Mouse (Mus musculus) gastrocnemius, postnatal 14 days (tissue): ENCODE results near the gene Acr. TPM values are rescaled to one million over a fixed set of nuclear protein-coding genes. Genes with fewer than 3 reads are reported as not detected.
A peak's percentile ranks its signal among the peaks of the same experiment; 100 is the strongest.

Experiments
- DNase-seq: peaks from one replicate; pipeline ENCODE4 v3.0.0; 2021; ENCODE audit warnings: mixed read lengths
- intact Hi-C: fragments of 180-260 bp; cut with DNase I; formaldehyde crosslinking; loops from one replicate; pipeline ENCODE4 v1.15.1; 2025; ENCODE audit warnings: low total_unique reads
- total RNA-seq, 2 experiments: library from RNA; stranded (reverse); gene quantifications; 2 replicates each; pipeline ENCODE4 v1.2.3; 2021

The Acr gene
- total RNA-seq, 2 experiments from 2014 or later = 0.14 to 0.16 TPM

GRCm38 (mm10) chr15:89605822-89606570 lies 37.9 kb downstream of the Acr start:
- intact Hi-C loops = no loop called here

DNA sequence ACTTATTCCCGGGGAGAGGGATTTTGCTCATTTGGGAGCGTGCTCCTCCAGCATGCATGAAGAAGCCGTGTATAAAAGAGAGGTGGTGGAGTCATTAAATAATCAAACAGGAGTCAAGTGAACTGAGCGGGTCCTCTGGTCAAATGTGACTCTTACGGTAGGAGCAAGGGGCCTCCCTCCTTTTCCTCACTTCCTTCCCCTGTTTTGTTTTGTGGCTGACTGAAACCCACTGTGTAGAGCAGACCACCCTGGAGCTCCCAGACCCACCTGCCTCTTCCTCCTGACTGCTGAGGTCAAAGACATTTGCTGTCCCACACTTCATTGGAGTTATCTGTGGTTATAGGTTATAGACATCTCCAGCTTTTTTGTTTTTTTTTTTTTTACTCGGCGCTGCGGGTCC lies 39.4 kb downstream of the Acr start:
- no peak for DNase-seq
- intact Hi-C loops = no loop called here

More at GRCm38 (mm10) chr15:89605822-89606570, 37.9 kb downstream of the Acr start:
- DNase-seq = no peak

- intact Hi-C loops = no loop called here
- DNase-seq = no peak
Observed at GRCm38 (mm10) chr15:89607888-89608287, 39.8 kb downstream of the Acr start.

DNA sequence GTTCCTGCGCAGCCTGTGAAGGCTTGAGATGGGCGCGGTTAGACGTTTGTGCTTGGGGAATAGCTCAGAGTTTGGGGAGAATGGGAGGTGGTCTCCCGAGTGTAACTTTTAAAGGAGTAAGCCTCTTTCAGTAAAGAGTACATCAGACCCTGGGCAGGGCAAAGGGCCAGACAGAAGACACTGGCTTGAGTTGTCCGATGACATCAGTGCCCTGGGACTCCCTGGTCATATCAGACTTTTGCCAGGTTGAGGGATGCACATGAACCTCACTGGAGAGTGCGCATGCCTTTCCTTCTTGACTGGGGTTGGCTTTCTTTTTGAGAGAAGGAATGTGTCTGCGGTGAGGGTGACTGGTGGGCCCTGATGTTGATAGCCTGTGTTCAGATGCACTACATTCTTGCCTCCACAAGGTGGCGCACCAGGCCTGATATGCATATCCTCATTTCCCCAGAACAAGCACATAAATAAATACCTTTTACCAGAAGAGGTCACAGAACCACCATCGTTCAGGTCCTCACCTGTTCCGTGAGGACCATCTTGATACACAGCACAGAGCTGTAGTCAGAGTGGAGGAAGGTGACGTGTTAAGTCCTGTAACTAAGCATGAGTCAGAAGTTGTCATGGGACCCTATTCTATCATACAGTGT lies 54.3 kb downstream of the Acr start:
- intact Hi-C loops = no loop called here
- DNase-seq = no peak

DNA sequence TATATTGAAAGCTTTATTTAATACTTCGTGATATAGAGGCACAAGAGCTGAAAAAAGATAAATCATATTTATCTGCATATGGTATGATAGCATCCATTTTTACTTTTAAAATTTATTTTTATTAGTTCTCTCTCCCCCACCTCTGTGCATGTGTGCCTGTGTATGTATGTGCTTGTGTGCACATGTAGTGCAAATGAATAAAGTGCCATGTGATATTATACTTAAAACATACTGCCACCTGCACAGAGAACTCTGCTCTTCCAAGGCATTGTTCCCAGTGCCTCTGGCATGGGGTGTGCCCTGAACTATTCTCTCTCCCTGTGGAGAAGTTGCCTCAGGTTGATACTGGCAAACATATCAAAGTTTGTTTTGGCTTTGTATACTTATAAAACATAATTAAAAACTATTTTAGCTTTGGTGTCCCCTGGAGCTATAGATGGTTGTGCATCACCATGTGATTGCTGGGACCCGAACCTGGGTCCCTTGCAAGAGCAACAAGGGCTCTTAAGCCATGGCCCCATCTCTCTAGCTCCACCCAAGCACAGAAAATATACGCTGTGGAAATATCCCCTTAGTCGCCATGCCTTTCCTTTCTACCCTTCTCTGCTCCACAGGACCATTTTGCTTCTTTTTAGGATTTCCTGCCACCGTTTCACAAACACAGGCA lies 55.0 kb downstream of the Acr start:
- intact Hi-C loops = no loop called here
- DNase-seq = no peak

DNA sequence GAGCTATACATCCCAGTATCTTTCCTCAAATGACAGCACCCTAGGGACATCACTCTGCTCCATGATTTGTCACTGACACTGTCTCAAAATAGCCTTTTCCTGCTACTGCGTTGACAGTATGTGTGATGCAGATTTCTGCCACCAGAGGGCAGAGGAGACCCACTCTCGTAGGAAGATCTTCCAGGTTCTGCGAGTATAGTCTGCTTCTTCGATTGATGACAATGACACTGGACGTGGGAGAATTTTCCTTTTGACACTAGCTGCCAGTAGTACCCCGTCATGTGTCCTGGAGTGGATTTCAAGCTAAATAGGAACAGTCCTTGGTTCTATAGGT lies 55.5 kb downstream of the Acr start:
- DNase-seq = peak; percentile 49
- intact Hi-C loops = no loop called here

Other genes starting within 250 kb of the Acr start
- gene Adm2, start 245.6 kb upstream of the Acr start, total RNA-seq = not detected
- gene Miox, start 233.9 kb upstream of the Acr start, total RNA-seq = not detected
- 10 to 100 TPM; 16.9 to 18.3 TPM for gene Lmf2, start 212.7 kb upstream of the Acr start, total RNA-seq
- 10 to 100 TPM; 39.0 to 40.8 TPM for gene Ncaph2, start 212.6 kb upstream of the Acr start, total RNA-seq
- 10 to 100 TPM; 15.2 to 15.3 TPM for gene Sco2, start 194.5 kb upstream of the Acr start, total RNA-seq
- gene Tymp, start 191.3 kb upstream of the Acr start, total RNA-seq = under 1 TPM; 0.25 to 0.64 TPM
- 1 to 10 TPM in 1 of 2 experiments, under 1 TPM in 1; 0.44 to 1.0 TPM for gene Odf3b, start 189.0 kb upstream of the Acr start, total RNA-seq
- gene Klhdc7b, start 183.4 kb upstream of the Acr start, total RNA-seq = not detected
- gene Syce3, start 157.8 kb upstream of the Acr start, total RNA-seq = not detected
- gene Cpt1b, start 142.5 kb upstream of the Acr start, total RNA-seq = 100 to 1,000 TPM; 230 to 289 TPM
- gene C730034F03Rik, start 138.7 kb upstream of the Acr start, total RNA-seq = under 1 TPM; 0.16 to 0.89 TPM
- gene Gm44502, start 138.6 kb upstream of the Acr start, total RNA-seq = under 1 TPM in 1 of 2 experiments, not detected in 1; 0.71 TPM
- gene Chkb, start 138.4 kb upstream of the Acr start, total RNA-seq = 10 to 100 TPM; 19.6 to 28.5 TPM
- gene Mapk8ip2, start 114.4 kb upstream of the Acr start, total RNA-seq = under 1 TPM; 0.16 to 0.25 TPM
- gene Arsa, start 90.9 kb upstream of the Acr start, total RNA-seq = 1 to 10 TPM; 7.2 to 7.4 TPM
- gene Shank3, start 68.7 kb upstream of the Acr start, total RNA-seq = 10 to 100 TPM; 15.2 to 25.8 TPM
- gene Rabl2, start 23.6 kb downstream of the Acr start, total RNA-seq = 1 to 10 TPM; 3.7 to 4.3 TPM